Mouse (Mus musculus) telencephalon, adult 2 months (tissue): ENCODE data around the gene Man2a2.
A peak's percentile ranks its signal among the peaks of the same experiment; 100 is the strongest.

Experiments
- DNase-seq: peaks from one replicate; pipeline ENCODE4 v3.0.0-alpha.2; 2011; ENCODE audit warnings: low read depth, low spot score

Gene Man2a2

GRCm38 (mm10) chr7:80370649-80371040 is 530 bp downstream of the Man2a2 start:
- peak; percentile 76 for DNase-seq

DNA sequence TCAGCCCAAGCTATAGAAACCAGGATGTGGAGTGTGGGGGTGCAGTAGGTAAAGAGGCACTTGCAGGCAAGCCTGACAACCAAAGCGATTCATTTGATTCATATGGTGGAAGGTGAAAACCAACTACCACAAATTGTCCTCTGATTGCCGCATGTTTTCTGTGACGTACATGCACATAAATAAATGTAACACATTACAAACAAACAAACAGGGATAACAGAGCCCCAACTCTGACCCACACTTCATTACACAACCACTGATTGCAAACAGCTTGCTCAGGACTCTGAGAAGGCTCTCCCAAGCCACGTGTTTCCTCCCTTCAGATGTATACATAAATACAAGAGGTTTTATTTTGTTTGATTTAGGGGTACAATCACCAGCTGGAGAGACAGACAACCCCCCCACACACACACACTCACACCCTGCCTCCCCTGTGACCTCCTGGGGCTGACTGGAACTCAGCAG is 1.2 kb downstream of the Man2a2 start:
- DNase-seq: no peak

DNA sequence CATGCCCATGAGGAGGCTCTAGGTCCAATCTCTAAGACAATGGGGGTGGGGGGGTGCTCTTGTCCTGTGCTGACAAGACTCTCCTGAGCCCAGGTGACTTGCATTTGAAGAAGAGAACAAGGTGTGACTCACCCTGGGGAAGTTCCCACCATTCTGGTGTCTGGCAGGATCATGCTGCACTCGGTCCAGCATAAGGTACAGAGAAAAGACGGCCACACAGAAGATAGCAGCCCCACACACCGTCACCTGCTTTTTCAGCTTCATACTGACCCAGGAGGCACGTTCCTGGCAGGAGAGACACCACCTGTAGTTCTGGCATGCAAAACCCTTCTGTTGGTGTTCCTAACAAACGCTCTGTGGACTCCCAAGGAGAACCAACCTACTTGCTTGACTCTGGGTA is 1.7 kb downstream of the Man2a2 start:
- no peak for DNase-seq

GRCm38 (mm10) chr7:80368635-80369421 is 2.3 kb downstream of the Man2a2 start:
- no peak for DNase-seq

DNA sequence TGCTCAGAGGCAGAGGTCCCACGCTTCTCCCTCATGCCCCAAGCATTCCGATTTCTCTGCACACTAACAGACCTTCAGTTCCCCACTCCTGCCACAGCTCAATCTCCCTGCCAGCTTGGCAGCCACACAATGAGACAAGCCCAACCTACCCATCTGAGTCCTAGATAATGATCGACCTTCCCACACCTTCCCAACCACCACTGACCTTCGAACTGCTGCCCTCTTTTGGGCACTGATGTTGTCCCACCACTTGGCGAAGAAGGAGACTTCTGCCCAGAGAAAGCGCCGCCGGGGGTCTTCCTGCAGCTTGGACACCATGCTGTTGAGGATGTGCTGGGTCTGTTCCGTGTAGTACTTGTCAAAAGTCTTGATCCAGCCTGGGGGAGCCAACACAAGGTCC is 3.2 kb downstream of the Man2a2 start:
- no peak for DNase-seq

DNA sequence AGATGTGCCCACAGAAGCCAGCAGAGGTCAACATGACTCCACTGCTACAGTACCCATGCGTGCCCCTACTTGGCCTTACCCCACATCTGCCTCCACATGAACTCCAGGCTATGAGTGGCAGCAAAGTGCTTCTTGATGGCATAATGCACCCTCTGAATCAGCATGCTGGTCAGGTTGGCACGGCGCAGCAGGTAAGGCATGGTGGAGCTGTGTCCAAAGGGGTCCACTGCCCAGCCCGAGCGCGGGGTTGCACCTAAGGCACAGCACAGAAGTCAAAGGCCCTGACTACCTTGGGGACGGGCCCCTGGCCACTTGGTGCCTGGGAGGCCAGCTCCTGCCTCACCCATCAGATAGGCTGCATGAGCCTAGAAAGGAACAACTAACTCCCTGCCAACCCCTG is 3.9 kb downstream of the Man2a2 start:
- no peak for DNase-seq

DNA sequence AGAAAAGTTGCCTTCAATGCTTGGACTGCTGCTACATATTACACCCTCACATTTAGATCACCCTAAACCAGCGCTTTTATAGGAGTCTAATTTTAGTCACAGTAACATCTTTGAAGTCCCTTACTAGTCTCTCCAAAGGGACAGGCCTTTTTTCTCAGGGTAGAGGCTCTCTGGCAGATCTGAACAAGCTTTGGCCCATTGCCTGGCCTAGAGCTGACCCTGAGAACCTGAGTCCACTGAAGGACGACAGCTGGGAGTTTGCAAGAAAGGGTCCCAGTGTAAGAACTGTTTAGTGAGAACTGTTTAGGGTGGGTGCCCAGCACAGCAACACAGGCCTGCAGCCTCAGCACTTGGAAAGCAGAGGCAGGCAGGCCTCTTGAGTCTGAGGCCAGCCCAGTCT is 5.4 kb downstream of the Man2a2 start:
- DNase-seq: no peak

DNA sequence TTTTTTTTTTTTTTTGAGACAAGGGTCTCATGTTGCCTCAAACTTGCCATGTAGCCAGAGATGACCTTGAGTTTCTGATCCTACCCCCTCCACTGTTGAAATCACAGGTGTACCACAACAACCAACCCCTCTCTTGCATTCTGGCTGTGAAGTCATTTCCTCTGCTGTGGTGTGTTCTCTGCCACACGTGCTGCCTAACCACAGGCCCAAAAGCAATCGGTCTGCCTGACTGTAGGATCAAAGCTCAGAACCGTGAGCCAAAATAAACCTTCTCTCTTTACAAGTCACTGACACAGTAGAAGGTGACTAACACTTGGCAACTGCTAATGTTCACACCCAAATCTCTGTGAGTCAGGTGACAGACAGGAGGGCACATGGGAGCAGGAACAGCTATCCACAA is 10.7 kb downstream of the Man2a2 start:
- no peak for DNase-seq

DNA sequence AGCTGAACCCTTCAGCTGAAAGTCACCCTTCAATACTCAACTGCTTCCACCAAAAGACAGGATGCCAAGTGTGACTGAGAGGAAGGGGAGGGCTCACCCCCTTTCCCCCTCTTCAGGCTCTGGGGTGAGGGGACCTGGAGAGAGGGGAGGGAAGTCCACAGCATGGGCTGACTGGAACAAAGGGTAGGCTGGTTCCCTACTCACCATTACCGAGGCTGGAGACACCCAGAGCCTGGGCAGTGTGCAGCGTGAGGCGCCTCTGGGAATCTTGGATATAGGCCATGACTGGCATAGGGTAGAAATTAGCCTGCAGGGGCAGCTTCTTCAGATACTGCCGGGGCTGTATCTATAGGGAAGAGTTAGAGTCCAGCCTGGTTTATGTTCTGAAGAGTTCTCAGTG is 13.1 kb downstream of the Man2a2 start:
- no peak for DNase-seq

GRCm38 (mm10) chr7:80357156-80357555 is 14.0 kb downstream of the Man2a2 start:
- DNase-seq: no peak

- no peak for DNase-seq
Measured at GRCm38 (mm10) chr7:80356351-80356750, 14.8 kb downstream of the Man2a2 start.

GRCm38 (mm10) chr7:80352920-80353319 is 18.3 kb downstream of the Man2a2 start:
- no peak for DNase-seq

- DNase-seq: no peak
Measured at GRCm38 (mm10) chr7:80350808-80351207, 20.4 kb downstream of the Man2a2 start.

DNA sequence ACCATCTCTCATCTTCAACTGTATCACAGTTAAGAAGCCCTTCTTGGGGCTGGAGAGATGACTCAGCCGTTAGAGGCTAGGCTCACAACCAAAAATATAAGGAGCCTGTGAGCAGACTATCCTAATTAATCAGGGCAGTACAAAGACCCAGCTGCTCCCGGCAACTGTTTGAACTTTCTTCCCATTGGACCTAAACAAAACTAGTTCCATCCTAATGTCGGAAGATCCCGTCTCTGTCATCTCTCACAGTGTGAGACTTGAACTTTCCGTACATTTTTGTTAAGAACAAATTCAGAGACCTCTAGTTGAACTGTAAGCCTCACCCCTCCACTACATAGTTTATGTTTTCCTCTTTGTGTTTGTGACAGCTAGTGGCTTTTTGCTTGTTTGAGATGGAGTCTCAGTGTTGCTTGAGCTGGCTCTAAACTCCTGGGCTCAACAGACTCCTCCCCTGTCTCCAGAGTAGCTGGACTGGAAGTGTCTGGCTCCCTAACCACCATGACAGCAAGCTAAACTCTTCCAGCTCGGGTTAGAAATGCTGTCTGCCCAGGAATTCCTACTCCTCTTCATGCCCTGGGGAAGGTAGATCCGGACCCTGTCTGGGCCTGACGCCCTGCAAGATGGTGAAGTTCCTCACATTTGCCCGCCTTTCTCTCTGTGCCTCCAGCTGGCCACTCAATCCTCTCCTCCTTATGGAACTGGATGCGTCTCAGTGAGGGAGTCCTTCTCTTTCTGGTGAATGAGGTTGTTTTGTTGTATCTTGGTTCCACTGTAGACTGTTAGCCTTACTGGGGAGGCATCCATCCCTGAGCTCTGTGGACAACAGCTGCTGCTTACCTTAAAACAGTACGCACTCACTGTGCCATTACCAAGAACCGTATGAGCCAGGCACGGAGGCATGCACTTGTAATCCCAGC is 23.2 kb downstream of the Man2a2 start:
- no peak for DNase-seq

- DNase-seq: no peak
Measured at GRCm38 (mm10) chr7:80346830-80347229, 24.3 kb downstream of the Man2a2 start.

DNA sequence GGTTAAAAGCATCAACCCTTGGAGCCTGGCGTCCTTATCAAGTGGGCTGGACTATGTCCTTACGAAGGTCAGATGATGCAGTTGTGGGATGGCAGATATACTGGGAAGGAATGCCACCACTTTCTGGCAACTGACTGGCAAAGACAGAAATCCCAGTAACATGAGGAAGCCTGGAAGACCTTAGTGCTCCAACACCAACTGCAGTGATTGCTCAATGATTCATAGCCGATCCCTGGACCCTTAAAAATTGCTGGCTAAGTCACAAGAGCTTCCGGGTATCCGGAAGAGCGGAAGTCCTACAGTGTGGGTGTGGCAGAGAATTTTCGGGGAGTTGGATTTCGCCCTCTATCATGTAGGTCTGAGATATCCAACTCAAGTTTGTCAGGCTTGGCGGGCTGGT is 25.0 kb downstream of the Man2a2 start:
- no peak for DNase-seq

GRCm38 (mm10) chr7:80343270-80344018 is 27.7 kb downstream of the Man2a2 start:
- DNase-seq: no peak

- DNase-seq: peak; percentile 94
Measured at GRCm38 (mm10) chr7:80342858-80343257, 28.3 kb downstream of the Man2a2 start, which contains the start of gene Hddc3. Hddc3 (plus strand) TSS chr7:80343104.

DNA sequence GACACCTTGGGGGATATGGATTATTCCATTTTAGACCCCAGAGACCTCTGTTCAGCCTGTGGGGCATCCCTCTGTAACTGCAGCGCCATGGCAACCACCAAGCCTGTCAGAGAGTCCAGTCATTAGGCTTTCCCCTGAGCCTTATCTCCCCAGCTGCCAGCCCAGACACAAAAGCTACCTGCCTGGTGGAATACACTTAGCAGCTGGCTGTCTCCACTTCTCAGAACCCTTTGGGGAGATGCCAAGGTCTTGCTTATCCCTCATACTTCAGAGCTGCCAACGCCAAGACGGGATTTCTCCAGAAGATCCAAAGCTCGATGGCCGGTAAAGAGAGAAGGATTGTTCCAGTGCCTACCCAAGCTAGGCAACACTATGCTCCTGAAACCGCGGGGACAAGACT is 29.4 kb downstream of the Man2a2 start:
- DNase-seq: no peak

DNA sequence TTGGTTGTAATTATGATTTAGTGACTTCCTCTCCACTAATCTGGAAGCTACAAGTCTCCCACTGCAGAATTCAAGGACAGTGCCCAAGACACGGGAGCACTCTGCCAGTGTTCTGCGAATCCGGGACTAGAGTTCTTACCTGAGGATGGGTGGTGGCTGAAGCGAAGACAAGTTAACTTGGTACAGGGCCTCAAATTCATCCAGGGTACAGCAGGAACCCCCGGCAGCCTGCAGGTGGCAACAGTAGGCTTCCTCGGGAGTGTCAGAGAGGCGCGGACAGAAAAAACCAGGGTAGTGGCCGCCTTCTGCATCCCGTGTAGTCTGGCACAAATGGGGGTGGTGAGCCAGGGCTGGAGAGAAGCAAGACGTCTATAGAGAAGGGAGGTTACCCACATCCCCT is 30.4 kb downstream of the Man2a2 start, which contains the start of gene Unc45a:
TSS of gene Unc45a (minus strand) at position 213 of the 400 bp plus-strand sequence.
- DNase-seq: peak; percentile 50

DNA sequence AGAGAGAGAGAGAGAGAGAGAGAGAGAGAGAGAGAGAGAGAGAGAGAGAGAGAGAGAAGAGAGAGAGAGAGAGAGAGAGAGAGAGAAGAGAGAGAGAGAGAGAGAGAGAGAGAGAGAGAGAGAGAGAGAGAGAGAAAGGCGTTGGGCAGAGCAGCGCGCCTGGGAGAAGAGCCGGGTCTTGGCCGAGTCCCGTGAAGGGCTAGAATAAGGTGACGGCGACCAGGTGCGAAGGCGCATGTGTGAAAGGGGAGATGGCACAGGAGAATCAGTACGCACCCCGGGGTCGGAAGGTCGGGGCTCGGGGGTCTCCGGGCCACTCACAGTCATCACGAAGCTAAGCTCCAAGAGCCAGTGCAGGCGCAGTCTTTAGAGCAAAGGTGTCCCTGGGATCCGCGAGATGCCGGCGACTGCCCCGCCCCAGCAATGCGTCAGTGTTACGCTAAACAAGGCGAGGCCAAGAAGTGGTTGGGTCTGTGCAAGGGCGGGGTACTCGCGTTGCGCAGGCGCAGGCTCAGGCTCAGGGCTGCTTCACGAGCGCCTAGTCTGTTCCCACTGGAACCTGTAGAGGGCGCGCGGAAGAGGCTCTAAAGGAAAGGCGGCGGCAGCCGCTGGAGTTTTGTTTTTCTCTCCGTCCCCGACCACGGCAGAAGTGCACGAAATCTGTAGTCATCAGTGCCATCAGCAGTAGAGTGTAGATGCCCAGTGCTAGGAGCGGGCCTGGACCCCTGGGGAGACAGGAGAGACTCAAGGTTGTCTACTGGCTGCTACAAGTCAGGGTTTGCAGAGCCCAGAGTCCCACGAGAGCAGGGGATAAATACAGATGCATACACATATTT is 31.2 kb downstream of the Man2a2 start:
- peak; percentile 97 for DNase-seq
